Mouse (Mus musculus) CD4-positive helper T cell, adult 2 months (primary cell): ENCODE results near the gene Hsdl1.

Experiments used
- DNase-seq: peaks from one replicate; pipeline ENCODE4 v3.0.0-alpha.2; 2012; ENCODE audit warnings: low read depth, missing footprints, low spot score

The Hsdl1 gene

GRCm38 (mm10) chr8:119579096-119579495, 4.1 kb upstream of the Hsdl1 start:
- DNase-seq = no peak

GRCm38 (mm10) chr8:119575366-119575726, 363 bp upstream of the Hsdl1 start:
- DNase-seq = no peak

GRCm38 (mm10) chr8:119572411-119572810, 2.6 kb downstream of the Hsdl1 start:
- DNase-seq = no peak

GRCm38 (mm10) chr8:119571135-119571534, 3.8 kb downstream of the Hsdl1 start:
- no peak for DNase-seq

- DNase-seq = peak; percentile 90
These were observed 5.1 kb downstream of the Hsdl1 start for GRCm38 (mm10) chr8:119569881-119570280.

GRCm38 (mm10) chr8:119568951-119569350, 6.0 kb downstream of the Hsdl1 start:
- DNase-seq = peak; percentile 31

GRCm38 (mm10) chr8:119568251-119568650, 6.7 kb downstream of the Hsdl1 start:
- no peak for DNase-seq

GRCm38 (mm10) chr8:119566367-119566766, 8.6 kb downstream of the Hsdl1 start:
- no peak for DNase-seq

- DNase-seq = no peak
These were observed 11.1 kb downstream of the Hsdl1 start for GRCm38 (mm10) chr8:119563849-119564251.

GRCm38 (mm10) chr8:119559402-119559720, 15.6 kb downstream of the Hsdl1 start:
- DNase-seq = no peak

GRCm38 (mm10) chr8:119558603-119559401, 16.2 kb downstream of the Hsdl1 start, which contains the start of gene Mbtps1:
Gene Mbtps1 (minus strand): TSS chr8:119558735.
- DNase-seq = peak; percentile 100

GRCm38 (mm10) chr8:119557821-119558602, 17.0 kb downstream of the Hsdl1 start:
- DNase-seq = no peak

GRCm38 (mm10) chr8:119557132-119557531, 17.9 kb downstream of the Hsdl1 start:
- DNase-seq = no peak

- no peak for DNase-seq
These were observed 19.1 kb downstream of the Hsdl1 start for GRCm38 (mm10) chr8:119555861-119556260.

- no peak for DNase-seq
These were observed 22.0 kb downstream of the Hsdl1 start for GRCm38 (mm10) chr8:119552967-119553366.

- no peak for DNase-seq
These were observed 26.3 kb downstream of the Hsdl1 start for GRCm38 (mm10) chr8:119548560-119549113.

GRCm38 (mm10) chr8:119547019-119547691, 27.8 kb downstream of the Hsdl1 start:
- DNase-seq = peak; percentile 42

GRCm38 (mm10) chr8:119545791-119546190, 29.2 kb downstream of the Hsdl1 start:
- DNase-seq = peak; percentile 59

- peak; percentile 66 for DNase-seq
These were observed 29.8 kb downstream of the Hsdl1 start for GRCm38 (mm10) chr8:119545180-119545579.

- no peak for DNase-seq
These were observed 30.4 kb downstream of the Hsdl1 start for GRCm38 (mm10) chr8:119544606-119545005.

- DNase-seq = no peak
These were observed 43.0 kb downstream of the Hsdl1 start for GRCm38 (mm10) chr8:119531973-119532372.

- DNase-seq = no peak
These were observed 43.6 kb downstream of the Hsdl1 start for GRCm38 (mm10) chr8:119531397-119531796.
